Mouse (Mus musculus): ENCODE data around the gene Zmynd8.

GRCm38 (mm10) chr2:165782324-165782723, 116.5 kb downstream of the Zmynd8 start:
- TF ChIP-seq CTCF (IDR thresholded peaks at IDR 0.05; ENCODE audit: insufficient read depth, low read length) (peak; percentile 99), POLR2A (IDR thresholded peaks at IDR 0.05; ENCODE audit: borderline replicate concordance, extremely low read depth, low read depth, low read length) (no peak)
